Mouse (Mus musculus) cerebellum, postnatal 14 days (tissue): ENCODE measurements at regions not wholly inside any gene's neighbourhood (a gene's known extent, or its start where the extent isn't known, plus 50 kb on each side); places are given as distances from the start of the nearest gene placed in this dataset.

Experiments
- DNase-seq, 2 experiments: peaks; one replicate each; pipeline ENCODE4 v3.0.0; 2021; ENCODE audit warnings: mixed read lengths in 2 of 2

DNA sequence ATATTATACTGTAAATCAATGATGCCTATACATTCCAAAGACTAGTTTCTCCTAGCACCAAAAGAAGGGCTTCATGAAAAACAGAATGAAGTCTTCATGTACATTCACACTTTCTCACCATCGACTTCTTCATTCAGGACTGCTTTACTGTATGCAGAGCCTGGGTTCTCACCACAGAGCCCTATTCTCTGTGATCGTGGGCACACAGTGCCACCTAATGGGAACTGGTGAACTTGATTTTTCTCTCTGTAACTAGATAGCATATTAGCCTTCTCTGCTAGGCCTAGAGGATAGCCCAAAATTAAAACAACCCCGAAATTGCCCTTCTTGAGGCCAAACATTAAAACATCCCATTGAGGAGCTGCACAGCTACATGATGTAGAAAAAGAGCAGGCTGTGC, 2458.6 kb upstream of the Gm6569 start:
- DNase-seq: peak; percentile 56 to 59
